Mouse (Mus musculus): ENCODE measurements at regions not wholly inside any gene's neighbourhood (a gene's known extent, or its start where the extent isn't known, plus 50 kb on each side); places are given as distances from the start of the nearest gene placed in this dataset.

GRCm38 (mm10) chr16:76566220-76566619 is 192.6 kb upstream of the Nrip1 start:
- DNase-seq = no peak

- DNase-seq = no peak
These were observed 181.2 kb upstream of the Nrip1 start for GRCm38 (mm10) chr16:76554846-76555245.

- no peak for DNase-seq
These were observed 176.0 kb upstream of the Nrip1 start for GRCm38 (mm10) chr16:76549628-76550027.

- DNase-seq = no peak
These were observed 173.5 kb upstream of the Nrip1 start for GRCm38 (mm10) chr16:76547087-76547486.

GRCm38 (mm10) chr16:76546632-76547031 is 173.0 kb upstream of the Nrip1 start:
- DNase-seq = no peak

GRCm38 (mm10) chr16:76545942-76546341 is 172.3 kb upstream of the Nrip1 start:
- DNase-seq = no peak

GRCm38 (mm10) chr16:76544972-76545371 is 171.3 kb upstream of the Nrip1 start:
- DNase-seq = no peak

GRCm38 (mm10) chr16:76540964-76541363 is 167.3 kb upstream of the Nrip1 start:
- no peak for DNase-seq

- DNase-seq = no peak
These were observed 166.8 kb upstream of the Nrip1 start for GRCm38 (mm10) chr16:76540328-76540923.

- no peak for DNase-seq
These were observed 166.0 kb upstream of the Nrip1 start for GRCm38 (mm10) chr16:76539669-76540068.

GRCm38 (mm10) chr16:76537871-76538270 is 164.2 kb upstream of the Nrip1 start:
- no peak for DNase-seq

- DNase-seq = no peak
These were observed 159.2 kb upstream of the Nrip1 start for GRCm38 (mm10) chr16:76532928-76533217.

- DNase-seq = no peak
These were observed 158.7 kb upstream of the Nrip1 start for GRCm38 (mm10) chr16:76532142-76532927.

GRCm38 (mm10) chr16:76530886-76531285 is 157.3 kb upstream of the Nrip1 start:
- DNase-seq = no peak

GRCm38 (mm10) chr16:76529613-76530012 is 156.0 kb upstream of the Nrip1 start:
- no peak for DNase-seq

GRCm38 (mm10) chr16:76527106-76527949 is 153.7 kb upstream of the Nrip1 start:
- no peak for DNase-seq

- no peak for DNase-seq
These were observed 151.9 kb upstream of the Nrip1 start for GRCm38 (mm10) chr16:76525563-76525962.

- DNase-seq = no peak
These were observed 151.3 kb upstream of the Nrip1 start for GRCm38 (mm10) chr16:76524921-76525320.

GRCm38 (mm10) chr16:76521142-76521541 is 147.5 kb upstream of the Nrip1 start:
- DNase-seq = no peak

GRCm38 (mm10) chr16:76520643-76520993 is 147.0 kb upstream of the Nrip1 start:
- DNase-seq = no peak

- no peak for DNase-seq
These were observed 146.4 kb upstream of the Nrip1 start for GRCm38 (mm10) chr16:76519911-76520642.

GRCm38 (mm10) chr16:76510861-76511260 is 137.2 kb upstream of the Nrip1 start:
- no peak for DNase-seq

GRCm38 (mm10) chr16:76509109-76509650 is 135.6 kb upstream of the Nrip1 start:
- no peak for DNase-seq

Measured in layer of hippocampus, adult 9-11 months (tissue).